Mouse (Mus musculus): ENCODE measurements at regions not wholly inside any gene's neighbourhood (a gene's known extent, or its start where the extent isn't known, plus 50 kb on each side); places are given as distances from the start of the nearest gene placed in this dataset.

GRCm38 (mm10) chr5:41348410-41348821, 359.5 kb downstream of the Rab28 start:
- H3K27ac ChIP-seq (replicated peaks): no peak overlapping the region
- ATAC-seq (ENCODE audit: low read depth): no peak
- H3K36me3 ChIP-seq: no peaks in the 10 kb centered on the region
- H3K4me1 ChIP-seq (replicated peaks): no peaks in the 10 kb centered on the region
- no peak overlapping the region for H3K4me3 ChIP-seq
- H3K9ac ChIP-seq: no peak overlapping the region
- H3K9me3 ChIP-seq: peaks cover 4% of the 10 kb centered on the region; the same call in 1 of the 2 replicates
- WGBS: 51% methylated on average over 2 of the region's 2 CpGs
- no peak overlapping the region for H3K4me2 ChIP-seq
- no peaks in the 10 kb centered on the region for H3K27me3 ChIP-seq

- 84% methylated on average over 3 of the region's 3 CpGs for WGBS
- Histone ChIP-seq H3K9me3 (peaks cover 4% of the 10 kb centered on the region; the same call in 1 of the 2 replicates), H3K4me1 (replicated peaks) (no peaks in the 10 kb centered on the region), H3K9ac (no peak overlapping the region), H3K36me3 (no peaks in the 10 kb centered on the region), H3K4me2 (no peak overlapping the region), H3K27ac (replicated peaks) (no peak overlapping the region), H3K27me3 (no peaks in the 10 kb centered on the region), H3K4me3 (no peak overlapping the region)
- no peak for ATAC-seq (ENCODE audit: low read depth)
Measured at GRCm38 (mm10) chr5:41347416-41347815, 360.5 kb downstream of the Rab28 start.

GRCm38 (mm10) chr5:41340581-41340980, 367.4 kb downstream of the Rab28 start:
- Histone ChIP-seq H3K4me2 (no peak overlapping the region), H3K4me3 (no peak overlapping the region), H3K27me3 (no peaks in the 10 kb centered on the region), H3K27ac (replicated peaks) (no peak overlapping the region), H3K9ac (no peak overlapping the region), H3K4me1 (replicated peaks) (no peaks in the 10 kb centered on the region), H3K36me3 (no peaks in the 10 kb centered on the region), H3K9me3 (peaks cover 4% of the 10 kb centered on the region; the same call in 1 of the 2 replicates)
- WGBS: 98% methylated on average over 1 of the region's 1 CpGs
- ATAC-seq (ENCODE audit: low read depth): no peak

- WGBS: 61% methylated on average over 1 of the region's 1 CpGs
Measured at GRCm38 (mm10) chr5:41296440-41296839, 411.5 kb downstream of the Rab28 start.

GRCm38 (mm10) chr5:41266731-41267130, 441.2 kb downstream of the Rab28 start:
- H3K9me3 ChIP-seq: no peaks in the 10 kb centered on the region
- ATAC-seq (ENCODE audit: low read depth): no peak
- no peak overlapping the region for H3K4me2 ChIP-seq
- no peak overlapping the region for H3K4me3 ChIP-seq
- no peaks in the 10 kb centered on the region for H3K4me1 ChIP-seq (replicated peaks)
- no peak overlapping the region for H3K27ac ChIP-seq (replicated peaks)
- no peak overlapping the region for H3K9ac ChIP-seq
- H3K36me3 ChIP-seq: no peaks in the 10 kb centered on the region
- no peaks in the 10 kb centered on the region for H3K27me3 ChIP-seq

More at GRCm38 (mm10) chr5:41296440-41296839, 411.5 kb downstream of the Rab28 start:
- Histone ChIP-seq H3K36me3 (no peaks in the 10 kb centered on the region), H3K4me3 (no peak overlapping the region), H3K9ac (no peak overlapping the region), H3K9me3 (no peaks in the 10 kb centered on the region), H3K4me1 (replicated peaks) (no peaks in the 10 kb centered on the region), H3K27ac (replicated peaks) (no peak overlapping the region), H3K27me3 (no peaks in the 10 kb centered on the region), H3K4me2 (no peak overlapping the region)
- no peak for ATAC-seq (ENCODE audit: low read depth)

- H3K4me1 ChIP-seq (replicated peaks): no peaks in the 10 kb centered on the region
- 51% methylated on average over 2 of the region's 2 CpGs for WGBS
Measured at GRCm38 (mm10) chr5:41266317-41266716, 441.6 kb downstream of the Rab28 start.

GRCm38 (mm10) chr5:41261654-41262237, 446.2 kb downstream of the Rab28 start:
- Histone ChIP-seq H3K9me3 (no peaks in the 10 kb centered on the region), H3K4me2 (no peak overlapping the region), H3K27ac (replicated peaks) (no peak overlapping the region), H3K9ac (no peak overlapping the region), H3K36me3 (no peaks in the 10 kb centered on the region), H3K4me3 (no peak overlapping the region), H3K4me1 (replicated peaks) (no peaks in the 10 kb centered on the region), H3K27me3 (no peaks in the 10 kb centered on the region)
- 78% methylated on average over 5 of the region's 5 CpGs for WGBS
- ATAC-seq (ENCODE audit: low read depth): peak; percentile 32; the same call in 1 of the 2 replicates

More at GRCm38 (mm10) chr5:41266317-41266716, 441.6 kb downstream of the Rab28 start:
- no peak overlapping the region for H3K4me3 ChIP-seq
- ATAC-seq (ENCODE audit: low read depth): no peak
- no peaks in the 10 kb centered on the region for H3K36me3 ChIP-seq
- H3K27me3 ChIP-seq: no peaks in the 10 kb centered on the region
- no peak overlapping the region for H3K4me2 ChIP-seq
- H3K9ac ChIP-seq: no peak overlapping the region
- H3K27ac ChIP-seq (replicated peaks): no peak overlapping the region
- H3K9me3 ChIP-seq: no peaks in the 10 kb centered on the region
